Comparison of ENCODE assay signal across 26 mouse cellular contexts in the genomic region with DNA sequence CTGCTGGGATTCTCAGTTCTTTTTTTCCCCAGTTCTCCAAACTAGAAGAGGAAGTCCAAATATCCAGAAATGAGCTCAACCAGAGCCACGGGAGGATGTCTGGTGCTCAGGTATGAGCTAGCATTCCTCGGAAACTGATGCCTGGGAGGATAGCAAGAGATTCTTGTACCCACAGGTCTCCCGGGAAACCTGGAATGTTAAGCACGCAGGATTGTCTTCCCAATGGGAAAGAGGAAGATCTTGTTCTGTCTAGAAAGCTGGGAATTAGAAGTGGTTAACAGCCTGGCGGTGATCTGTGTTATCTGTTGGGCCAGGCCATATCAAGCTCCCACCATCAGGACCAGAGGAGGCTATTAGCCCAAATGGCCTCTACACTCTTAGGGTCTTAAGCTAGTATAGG. TPM values are rescaled to one million over a fixed set of nuclear protein-coding genes. Genes with fewer than 3 reads are reported as not detected.
DNase-seq lines count a peak whose midpoint lies in the region; ATAC-seq and TF ChIP-seq lines count a peak whose summit lies in the region.
"Had no signal": no experiment of that assay in that cellular context is flagged by ENCODE, and none has a peak within 500 bp of the region (broad histone marks: within the 10 kb centered on the region; RNA-seq: fewer than 3 reads in every experiment).

No protein-coding gene starts in this region.

- no peak for ATAC-seq in midbrain, embryonic 16.5 days
- ATAC-seq: activated CD4-positive, CD25-positive, alpha-beta regulatory T cell, adult 4 months; forebrain, embryonic 14.5 days; forebrain, embryonic 16.5 days; Patski had no signal

- H3K4me2 ChIP-seq in midbrain, embryonic 16.5 days (ENCODE audit: low read length), result no peak overlapping the region
- H3K4me2 ChIP-seq: embryonic facial prominence, embryonic 13.5 days; embryonic facial prominence, embryonic 15.5 days; forebrain, embryonic 12.5 days had no signal

- no peak overlapping the region for H3K9ac ChIP-seq in midbrain, embryonic 16.5 days (ENCODE audit: low read depth, low read length)
- H3K9ac ChIP-seq: embryonic facial prominence, embryonic 13.5 days; embryonic facial prominence, embryonic 15.5 days; forebrain, embryonic 12.5 days had no signal

- peak; percentile 22 for DNase-seq in embryo, embryonic 10.5 days (ENCODE audit: low spot score)
- DNase-seq in embryo, embryonic 9.5 days (ENCODE audit: extremely low spot score), result no peak
- DNase-seq in midbrain, embryonic 10.5 days (ENCODE audit: low spot score), result no peak
- DNase-seq in R1 (ENCODE audit: low read depth, low spot score), result peak; percentile 55
- DNase-seq in yolk sac, embryonic 10.5 days (ENCODE audit: low spot score), result peak; percentile 24
- no peak for DNase-seq in kidney, adult 2 months
- DNase-seq in cerebellum, postnatal 10 days, result no peak
- DNase-seq: adrenal gland, adult 8-10 months; adrenal gland, postnatal 14 days; adrenal gland, postnatal 36 days; cerebellum, adult 11-12 months; cerebellum, adult 2 months; cerebellum, adult 9-10 months; cerebellum, postnatal 14 days; cerebellum, postnatal 36 days had no signal

- H3K4me3 ChIP-seq in midbrain, embryonic 10.5 days, result no peak overlapping the region
- H3K4me3 ChIP-seq in midbrain, embryonic 16.5 days (ENCODE audit: low read depth, low read length), result no peak overlapping the region
- no peak overlapping the region for H3K4me3 ChIP-seq in kidney, adult 2 months (ENCODE audit: insufficient read depth, low read depth, low read length)
- H3K4me3 ChIP-seq: embryonic facial prominence, embryonic 13.5 days; embryonic facial prominence, embryonic 15.5 days; erythroblast, embryonic 14.5 days; forebrain, embryonic 10.5 days; forebrain, embryonic 12.5 days had no signal

- H3K9me3 ChIP-seq in midbrain, embryonic 10.5 days (replicated peaks), result peaks cover 16% of the 10 kb centered on the region; the same call in 1 of the 2 replicates
- no peaks in the 10 kb centered on the region for H3K9me3 ChIP-seq in midbrain, embryonic 16.5 days (replicated peaks; ENCODE audit: control insufficient read depth, low read length, poor library complexity, severe bottlenecking)
- H3K9me3 ChIP-seq: embryonic facial prominence, embryonic 13.5 days; embryonic facial prominence, embryonic 15.5 days; G1E had no signal

- no peak for TF ChIP-seq CTCF in kidney, adult 2 months (conservative IDR thresholded peaks at IDR 0.05; ENCODE audit: insufficient read depth, insufficient read length, low read depth, low read length)

- peak overlapping the region; percentile 55; the same call in 1 of the 2 replicates for H3K27ac ChIP-seq in midbrain, embryonic 10.5 days (replicated peaks)
- H3K27ac ChIP-seq in midbrain, embryonic 16.5 days (ENCODE audit: low read length), result no peak overlapping the region
- no peak overlapping the region for H3K27ac ChIP-seq in kidney, adult 2 months (ENCODE audit: insufficient read depth, low read depth, low read length)
- H3K27ac ChIP-seq: embryonic facial prominence, embryonic 13.5 days; embryonic facial prominence, embryonic 15.5 days; forebrain, embryonic 10.5 days; forebrain, embryonic 12.5 days had no signal

- no peak for TF ChIP-seq POLR2A in kidney, adult 2 months (IDR thresholded peaks at IDR 0.05; ENCODE audit: low read depth, low read length)

- WGBS in midbrain, embryonic 10.5 days, result 34% methylated on average over 5 of the region's 5 CpGs
- 33% methylated on average over 5 of the region's 5 CpGs for WGBS in midbrain, embryonic 16.5 days
- 46% methylated on average over 5 of the region's 5 CpGs for WGBS in kidney, adult 2 months

- H3K36me3 ChIP-seq in midbrain, embryonic 10.5 days, result no peaks in the 10 kb centered on the region
- no peaks in the 10 kb centered on the region for H3K36me3 ChIP-seq in midbrain, embryonic 16.5 days (ENCODE audit: control insufficient read depth, insufficient read depth, low read length)
- no peaks in the 10 kb centered on the region for H3K36me3 ChIP-seq in kidney, adult 2 months (ENCODE audit: control insufficient read depth, insufficient read depth, low read length)
- H3K36me3 ChIP-seq: embryonic facial prominence, embryonic 13.5 days; embryonic facial prominence, embryonic 15.5 days; forebrain, embryonic 10.5 days; forebrain, embryonic 12.5 days; G1E had no signal

- H3K27me3 ChIP-seq in midbrain, embryonic 10.5 days (ENCODE audit: low read depth, poor library complexity, severe bottlenecking), result no peaks in the 10 kb centered on the region
- H3K27me3 ChIP-seq in midbrain, embryonic 16.5 days (ENCODE audit: control insufficient read depth, insufficient read depth, low read depth, low read length), result no peaks in the 10 kb centered on the region
- no peaks in the 10 kb centered on the region for H3K27me3 ChIP-seq in kidney, adult 2 months (replicated peaks; ENCODE audit: control insufficient read depth, insufficient read depth, low read length)
- H3K27me3 ChIP-seq: embryonic facial prominence, embryonic 13.5 days; embryonic facial prominence, embryonic 15.5 days; Patski had no signal

- H3K4me1 ChIP-seq in midbrain, embryonic 10.5 days, result peaks cover 43% of the 10 kb centered on the region
- H3K4me1 ChIP-seq in midbrain, embryonic 16.5 days (ENCODE audit: control insufficient read depth, insufficient read depth, low read length), result no peaks in the 10 kb centered on the region
- no peaks in the 10 kb centered on the region for H3K4me1 ChIP-seq in kidney, adult 2 months (ENCODE audit: control insufficient read depth, insufficient read depth, low read length)
- H3K4me1 ChIP-seq: embryonic facial prominence, embryonic 13.5 days; embryonic facial prominence, embryonic 15.5 days had no signal

RNA-seq across cellular contexts. Expression of a gene that starts 10.2 kb away (rescaled TPM):
- polyA plus RNA-seq in midbrain, embryonic 10.5 days (2016; fragmentation: Nextera tagmentation; extraction: Ambion mirVana), result 81.7 and 97.5 TPM in 2 replicates
- 50.4 and 55.3 TPM in 2 replicates for polyA plus RNA-seq in midbrain, embryonic 16.5 days (2015; fragmentation: Nextera tagmentation; extraction: Ambion mirVana)
- polyA plus RNA-seq in kidney, adult 2 months (2012; rRNA removed), result 14.6 and 15.0 TPM in 2 replicates
- polyA plus RNA-seq: erythroblast, embryonic 14.5 days; G1E had no signal

Comparison
In these comparisons a context has a peak if more than half of its experiments do, and no peak if none do; other contexts are left out.
1. DNase-seq: peak in embryo, embryonic 10.5 days (single experiment), R1 (single experiment) and yolk sac, embryonic 10.5 days (single experiment); none in embryo, embryonic 9.5 days (single experiment), midbrain, embryonic 10.5 days (single experiment), kidney, adult 2 months (single experiment) and cerebellum, postnatal 10 days (0 of 2).